Mouse (Mus musculus) C2C12 (cell line): Measurements from ENCODE around the gene Adora2a. TPM values are rescaled to one million over a fixed set of nuclear protein-coding genes. Genes with fewer than 3 reads are reported as not detected.

Experiments used
- H3K27me3 ChIP-seq: one replicate; pipeline ENCODE4 v1.6.1; 2011; ENCODE audit not compliant: control insufficient read depth, insufficient read depth, insufficient read length
- H3K36me3 ChIP-seq: one replicate; pipeline ENCODE4 v1.6.1; 2011; ENCODE audit not compliant: control insufficient read depth, insufficient read depth
- H3K4me3 ChIP-seq: one replicate; pipeline ENCODE4 v1.5.1; 2011; ENCODE audit warnings: mild to moderate bottlenecking, control low read depth; ENCODE audit not compliant: poor library complexity, insufficient read depth, severe bottlenecking
- H3K79me2 ChIP-seq: one replicate; pipeline ENCODE4 v1.6.1; 2011; ENCODE audit not compliant: control insufficient read depth, insufficient read depth
- H3K79me3 ChIP-seq: one replicate; pipeline ENCODE4 v1.6.1; 2011; ENCODE audit warnings: low read depth, control low read depth
- H3ac ChIP-seq: one replicate; pipeline ENCODE3; 2011; ENCODE audit warnings: low read depth; ENCODE audit not compliant: control insufficient read depth, insufficient read length
- CEBPB ChIP-seq: IDR thresholded peaks from one replicate; pipeline ENCODE4 v1.6.1; 2011; ENCODE audit warnings: low read depth, mild to moderate bottlenecking, control low read depth, moderate library complexity
- CTCF ChIP-seq: IDR thresholded peaks from one replicate; pipeline ENCODE4 v1.5.1; 2011; ENCODE audit not compliant: control insufficient read depth, insufficient read depth, insufficient read length
- FOSL1 ChIP-seq: IDR thresholded peaks from one replicate; pipeline ENCODE4 v1.8.0; 2011; ENCODE audit warnings: mild to moderate bottlenecking, low read length; ENCODE audit not compliant: poor library complexity, insufficient read depth, severe bottlenecking
- MAX ChIP-seq: IDR thresholded peaks from one replicate; pipeline ENCODE4 v1.6.1; 2011; ENCODE audit warnings: mild to moderate bottlenecking, control low read depth
- MYOD1 ChIP-seq: IDR thresholded peaks from one replicate; pipeline ENCODE4 v1.6.1; 2011; ENCODE audit warnings: low read depth; ENCODE audit not compliant: control insufficient read depth, insufficient read length
- MYOG ChIP-seq: IDR thresholded peaks from one replicate; pipeline ENCODE4 v1.6.1; 2011; ENCODE audit not compliant: control insufficient read depth, insufficient read length; ENCODE audit errors: extremely low read depth
- USF1 ChIP-seq: IDR thresholded peaks from one replicate; pipeline ENCODE4 v1.6.1; 2011; ENCODE audit warnings: low read depth, mild to moderate bottlenecking, control low read depth, moderate library complexity
- polyA plus RNA-seq: library from polyadenylated mRNA; unstranded; fragments of >200 nt; fragmentation: generic; extraction: Trizol; gene quantifications from one replicate; pipeline ENCODE4 v1.2.1, GENCODE M21; 2012; ENCODE audit warnings: missing spikeins

Adora2a gene
- polyA plus RNA-seq, 1 experiment, result 0.66 TPM

DNA sequence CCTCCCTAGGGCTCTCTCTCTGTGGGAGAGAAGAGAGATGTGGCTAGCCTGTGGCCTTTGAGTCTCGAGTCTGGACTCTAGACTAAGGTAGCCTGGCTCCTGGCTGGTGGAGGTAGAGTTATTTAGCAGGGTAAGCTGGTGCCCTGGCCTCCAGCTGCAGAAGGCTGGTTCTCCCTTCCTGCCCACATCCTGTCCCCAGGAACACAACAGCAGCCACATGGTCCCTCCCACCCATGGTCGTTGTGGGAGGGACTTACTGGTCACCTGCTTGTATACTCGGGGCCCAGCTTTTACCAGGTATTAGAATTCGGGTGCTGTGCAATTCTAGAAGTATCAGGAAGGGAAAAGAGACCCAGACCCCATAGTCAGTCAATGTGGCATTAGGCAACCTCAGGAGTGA lies 3.6 kb downstream of the Adora2a start:
- Histone ChIP-seq H3K79me2 (no peaks in the 10 kb centered on the region), H3K79me3 (no peaks in the 10 kb centered on the region), H3K36me3 (no peaks in the 10 kb centered on the region), H3K27me3 (peaks cover 10% of the 10 kb centered on the region), H3K4me3 (no peak overlapping the region), H3ac (no peak overlapping the region)
- TF ChIP-seq MYOG, result no peak
- TF ChIP-seq CEBPB, result no peak
- no peak for TF ChIP-seq USF1
- no peak for TF ChIP-seq MYOD1
- no peak for TF ChIP-seq FOSL1
- no peak for TF ChIP-seq CTCF
- TF ChIP-seq MAX, result no peak

DNA sequence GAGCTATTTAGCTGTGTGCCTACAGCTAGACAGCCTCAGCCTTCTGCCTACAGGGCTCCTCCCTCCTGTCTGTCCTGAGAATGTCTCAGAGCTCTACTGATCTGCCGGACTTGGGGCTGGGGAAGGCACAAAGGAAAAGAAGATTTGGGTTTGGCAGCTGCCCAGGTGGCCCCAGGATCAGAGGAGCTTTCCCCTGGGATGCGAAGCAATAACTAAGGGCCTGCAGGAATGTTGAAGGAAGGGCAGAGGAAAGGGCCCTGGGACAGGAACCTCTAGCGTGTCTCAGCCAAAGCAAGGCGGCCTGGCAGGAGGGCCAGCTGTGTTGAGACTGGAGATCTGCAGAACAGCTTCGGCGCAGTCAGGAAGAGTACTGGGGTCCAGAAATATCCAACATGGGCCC lies 6.3 kb downstream of the Adora2a start:
- no peak overlapping the region for H3ac ChIP-seq
- TF ChIP-seq MYOD1 (no peak), MAX (no peak), MYOG (no peak), FOSL1 (no peak), USF1 (no peak), CTCF (no peak), CEBPB (no peak)
- H3K27me3 ChIP-seq, result peaks cover 3% of the 10 kb centered on the region
- H3K4me3 ChIP-seq, result no peak overlapping the region
- no peaks in the 10 kb centered on the region for H3K79me3 ChIP-seq
- no peaks in the 10 kb centered on the region for H3K79me2 ChIP-seq
- no peaks in the 10 kb centered on the region for H3K36me3 ChIP-seq

- Histone ChIP-seq H3ac (no peak overlapping the region), H3K36me3 (no peaks in the 10 kb centered on the region), H3K4me3 (no peak overlapping the region), H3K79me3 (no peaks in the 10 kb centered on the region), H3K79me2 (no peaks in the 10 kb centered on the region), H3K27me3 (no peaks in the 10 kb centered on the region)
- TF ChIP-seq USF1 (no peak), CTCF (no peak), MYOG (no peak), MAX (no peak), FOSL1 (no peak), MYOD1 (no peak), CEBPB (no peak)
These were observed 7.3 kb downstream of the Adora2a start for GRCm38 (mm10) chr10:75323986-75324385.

DNA sequence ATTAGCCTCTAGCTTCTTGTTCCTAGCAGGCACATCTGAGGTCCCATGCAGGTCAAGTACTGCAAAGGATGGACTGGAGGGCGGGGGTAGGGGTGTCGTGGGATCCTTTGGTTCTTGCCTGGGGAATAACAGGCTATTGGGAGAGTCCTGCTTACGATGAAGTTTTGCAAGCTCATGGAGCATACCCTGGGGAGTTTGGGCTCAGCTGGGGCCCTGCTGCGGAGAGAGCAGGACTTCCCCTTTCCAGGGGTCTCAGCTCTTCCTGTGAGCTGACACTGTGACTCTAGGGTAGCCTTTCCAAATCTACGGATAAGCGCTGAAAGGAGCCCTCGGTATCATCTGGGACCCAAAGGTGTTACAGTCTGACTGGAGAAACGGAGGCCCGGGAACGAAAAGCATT lies 7.7 kb downstream of the Adora2a start:
- Histone ChIP-seq H3ac (no peak overlapping the region), H3K36me3 (no peaks in the 10 kb centered on the region), H3K27me3 (no peaks in the 10 kb centered on the region), H3K79me3 (no peaks in the 10 kb centered on the region), H3K4me3 (no peak overlapping the region), H3K79me2 (no peaks in the 10 kb centered on the region)
- TF ChIP-seq CEBPB (no peak), MYOG (no peak), USF1 (no peak), MYOD1 (no peak), FOSL1 (no peak), CTCF (no peak), MAX (no peak)

DNA sequence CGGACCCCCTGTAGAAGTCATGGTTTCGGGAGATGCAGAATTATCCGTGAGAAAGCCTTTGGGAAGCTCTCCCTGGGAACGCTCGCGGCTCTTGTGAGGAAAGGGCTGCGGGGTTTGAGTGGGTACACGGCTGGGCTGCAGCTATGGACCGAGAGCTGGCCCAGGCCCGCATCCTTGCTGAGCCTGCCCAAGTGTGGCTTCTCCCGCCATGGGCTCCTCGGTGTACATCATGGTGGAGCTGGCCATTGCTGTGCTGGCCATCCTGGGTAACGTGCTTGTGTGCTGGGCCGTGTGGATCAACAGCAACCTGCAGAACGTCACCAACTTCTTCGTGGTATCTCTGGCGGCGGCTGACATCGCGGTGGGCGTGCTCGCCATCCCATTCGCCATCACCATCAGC lies 9.1 kb downstream of the Adora2a start:
- Histone ChIP-seq H3K79me2 (no peaks in the 10 kb centered on the region), H3K4me3 (no peak overlapping the region), H3ac (no peak overlapping the region), H3K79me3 (no peaks in the 10 kb centered on the region), H3K27me3 (no peaks in the 10 kb centered on the region), H3K36me3 (no peaks in the 10 kb centered on the region)
- TF ChIP-seq MYOD1 (no peak), MAX (no peak), USF1 (no peak), CEBPB (no peak), FOSL1 (no peak), MYOG (no peak), CTCF (no peak)

- Histone ChIP-seq H3K79me2 (no peaks in the 10 kb centered on the region), H3K27me3 (no peaks in the 10 kb centered on the region), H3K4me3 (no peak overlapping the region), H3ac (no peak overlapping the region), H3K79me3 (no peaks in the 10 kb centered on the region), H3K36me3 (no peaks in the 10 kb centered on the region)
- TF ChIP-seq MYOD1 (no peak), CTCF (no peak), MYOG (no peak), FOSL1 (no peak), MAX (no peak), USF1 (no peak), CEBPB (no peak)
These were observed 9.9 kb downstream of the Adora2a start for GRCm38 (mm10) chr10:75326553-75326952.
